Mouse (Mus musculus) lung, embryonic 14.5 days (tissue): ENCODE results near the gene Hsp90ab1. TPM values are rescaled to one million over a fixed set of nuclear protein-coding genes. Genes with fewer than 3 reads are reported as not detected.

Source experiments
- ATAC-seq: fragments of 200-750 bp; cut with Nextera tagmentation; 2 replicates; pipeline ENCODE4 v1.8.0; 2017; ENCODE audit warnings: mild to moderate bottlenecking, moderate TSS enrichment, moderate library complexity; ENCODE audit not compliant: insufficient read depth
- DNase-seq: peaks from one replicate; pipeline ENCODE4 v3.0.0-alpha.2; 2015
- H3K27ac ChIP-seq: fragments of 300-500 bp; sonication (generic); 2 replicates; pipeline ENCODE4 v1.5.1; 2014; ENCODE audit warnings: low read depth, mild to moderate bottlenecking, moderate library complexity
- H3K27me3 ChIP-seq: fragments of 300-500 bp; sonication (generic); 2 replicates; pipeline ENCODE4 v1.6.1; 2014; ENCODE audit warnings: low read length, control low read depth; ENCODE audit not compliant: insufficient read depth
- H3K36me3 ChIP-seq: fragments of 300-500 bp; sonication (generic); 2 replicates; pipeline ENCODE4 v1.6.1; 2014; ENCODE audit warnings: control low read depth; ENCODE audit not compliant: insufficient read depth
- H3K4me1 ChIP-seq: fragments of 300-500 bp; sonication (generic); 2 replicates; pipeline ENCODE4 v1.6.1; 2014; ENCODE audit warnings: antibody characterized with exemption, control low read depth; ENCODE audit not compliant: insufficient read depth
- H3K4me2 ChIP-seq: fragments of 300-500 bp; sonication (generic); 2 replicates; pipeline ENCODE4 v1.6.1; 2014; ENCODE audit warnings: mild to moderate bottlenecking
- H3K4me3 ChIP-seq: fragments of 300-500 bp; sonication (generic); 2 replicates; pipeline ENCODE4 v1.5.1; 2014; ENCODE audit warnings: low read depth, low read length
- H3K9ac ChIP-seq: fragments of 300-500 bp; sonication (generic); 2 replicates; pipeline ENCODE4 v1.6.1; 2014
- H3K9me3 ChIP-seq: fragments of 300-500 bp; sonication (generic); 2 replicates; pipeline ENCODE4 v1.6.1; 2016; ENCODE audit warnings: low read depth, low read length, control low read depth
- CTCF ChIP-seq: IDR thresholded peaks from 2 replicates; pipeline ENCODE4 v1.5.1; 2016; ENCODE audit warnings: antibody characterized with exemption, low read depth
- WGBS: fragments of 180-500 bp; shearing (Covaris S2); extraction: QIAGEN DNeasy Blood & Tissue Kit; methylation state at CpG from one replicate; pipeline ENCODE4 v1.1.7; 2014; 5-methylcytosine and 5-hydroxymethylcytosine counted together
- polyA plus RNA-seq: library from polyadenylated mRNA; unstranded; fragments of >200 nt; fragmentation: Nextera tagmentation; extraction: Ambion mirVana; gene quantifications from 2 replicates; pipeline ENCODE4 v1.2.1, GENCODE M21; 2014

Hsp90ab1 gene
- polyA plus RNA-seq, 1 experiment from 2014 or later = 1,564 TPM

DNA sequence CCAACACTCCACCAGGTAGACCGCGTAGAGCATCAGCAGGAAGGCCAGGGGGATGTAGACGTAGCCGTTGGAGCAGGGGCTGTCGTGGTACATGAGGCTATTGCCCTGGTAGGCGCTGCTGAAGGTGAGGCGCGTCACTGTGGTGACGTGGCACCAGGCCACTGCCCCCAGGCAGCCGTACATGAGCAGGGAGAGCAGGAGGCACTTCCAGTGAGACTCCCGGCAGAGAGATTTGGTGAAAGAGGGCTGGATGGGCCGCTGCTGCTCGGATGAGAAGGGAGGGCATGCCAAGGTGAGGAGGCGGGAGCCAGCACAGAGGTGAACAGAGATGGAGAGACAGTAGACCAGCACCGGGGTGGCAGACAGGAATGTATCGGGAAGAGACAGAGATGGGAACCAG, 26.1 kb downstream of the Hsp90ab1 start:
- no peak overlapping the region for H3K9ac ChIP-seq
- 0 out of 2 replicates have a peak, but pooled peaks cover 3% of the 10 kb centered on the region for H3K36me3 ChIP-seq
- no peak overlapping the region for H3K27ac ChIP-seq
- H3K4me3 ChIP-seq = no peak overlapping the region
- 68% methylated on average over 16 of the region's 16 CpGs for WGBS
- peaks cover 80% of the 10 kb centered on the region for H3K27me3 ChIP-seq
- ATAC-seq (no peak), DNase-seq (no peak)
- H3K9me3 ChIP-seq = no peaks in the 10 kb centered on the region
- no peak overlapping the region for H3K4me2 ChIP-seq
- peaks cover 10% of the 10 kb centered on the region; the same call in 1 of the 2 replicates for H3K4me1 ChIP-seq
- no peak for TF ChIP-seq CTCF

DNA sequence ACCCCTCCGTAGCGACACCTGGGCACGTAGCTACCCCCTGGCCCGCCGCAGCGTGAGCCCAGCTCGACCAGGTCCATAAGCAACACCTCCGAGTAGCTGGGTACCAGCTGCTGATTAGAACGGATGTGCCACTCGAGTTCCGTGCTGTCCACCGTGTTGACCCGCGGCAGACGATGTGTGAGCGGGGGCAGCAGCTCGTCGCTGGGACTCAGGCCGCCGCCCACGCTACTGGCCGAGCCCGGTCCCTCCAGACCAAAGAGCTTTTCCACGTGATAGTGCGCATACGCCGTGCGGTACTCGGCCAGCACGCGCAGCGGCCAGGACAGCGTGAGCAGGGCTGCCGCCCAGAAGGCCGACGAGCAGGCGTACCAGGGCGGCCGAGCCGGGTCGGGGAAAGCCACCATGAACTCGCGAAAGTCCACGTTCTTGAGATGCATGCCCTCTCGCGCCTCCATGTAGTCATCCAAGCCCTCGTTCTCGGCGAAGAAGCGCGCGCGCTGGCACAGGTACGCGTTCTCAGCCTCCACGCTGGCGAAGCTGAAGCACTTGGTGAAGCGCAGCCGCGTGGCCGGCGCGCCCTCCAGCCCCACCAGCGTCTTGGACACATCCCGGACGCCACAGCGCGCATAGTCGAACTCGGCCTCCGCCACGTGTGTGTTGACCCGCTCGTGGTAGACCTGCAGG, 27.7 kb downstream of the Hsp90ab1 start:
- WGBS = 5% methylated on average over 74 of the region's 74 CpGs
- peaks cover 81% of the 10 kb centered on the region for H3K27me3 ChIP-seq

DNA sequence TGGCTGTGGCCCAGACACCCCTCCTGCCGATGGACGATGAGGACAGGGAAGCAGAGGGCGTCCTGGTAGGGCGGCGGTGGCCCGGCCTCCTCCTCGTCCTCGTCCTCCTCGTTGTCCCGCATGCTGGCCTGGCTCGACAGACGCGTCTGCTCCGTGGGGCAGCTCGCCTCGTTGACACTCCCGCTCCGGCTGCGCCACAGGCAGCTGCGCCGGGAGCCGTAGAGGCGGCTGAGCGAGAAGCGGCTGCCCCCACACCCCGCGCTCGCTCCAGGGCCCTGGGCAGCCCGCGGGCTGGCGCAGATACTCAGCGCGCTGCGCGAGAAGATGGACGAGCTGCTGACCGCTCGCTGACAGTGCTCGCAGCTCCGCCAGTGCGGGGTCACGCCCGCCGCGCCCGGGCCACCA, 28.2 kb downstream of the Hsp90ab1 start:
- WGBS = 1% methylated on average over 46 of the region's 46 CpGs
- H3K27me3 ChIP-seq = peaks cover 80% of the 10 kb centered on the region
- DNase-seq (peak; percentile 54), ATAC-seq (no peak)
- no peak overlapping the region for H3K9ac ChIP-seq
- 0 out of 2 replicates have a peak, but pooled peaks cover 3% of the 10 kb centered on the region for H3K36me3 ChIP-seq
- no peaks in the 10 kb centered on the region for H3K9me3 ChIP-seq
- peak overlapping the region; percentile 30 for H3K4me3 ChIP-seq
- peaks cover 10% of the 10 kb centered on the region; the same call in 1 of the 2 replicates for H3K4me1 ChIP-seq
- peak overlapping the region; percentile 56 for H3K4me2 ChIP-seq
- no peak overlapping the region for H3K27ac ChIP-seq
- no peak for TF ChIP-seq CTCF

More for the DNA sequence above, 27.7 kb downstream of the Hsp90ab1 start:
- Histone ChIP-seq H3K4me2 (peak overlapping the region; percentile 56), H3K9ac (no peak overlapping the region), H3K4me3 (peak overlapping the region; percentile 30), H3K4me1 (peaks cover 10% of the 10 kb centered on the region; the same call in 1 of the 2 replicates), H3K27ac (no peak overlapping the region), H3K9me3 (no peaks in the 10 kb centered on the region), H3K36me3 (0 out of 2 replicates have a peak, but pooled peaks cover 3% of the 10 kb centered on the region)
- peak; percentile 46 for DNase-seq
- ATAC-seq = 0 out of 2 replicates have a peak, but pooled peaks have one; percentile 26
- no peak for TF ChIP-seq CTCF

DNA sequence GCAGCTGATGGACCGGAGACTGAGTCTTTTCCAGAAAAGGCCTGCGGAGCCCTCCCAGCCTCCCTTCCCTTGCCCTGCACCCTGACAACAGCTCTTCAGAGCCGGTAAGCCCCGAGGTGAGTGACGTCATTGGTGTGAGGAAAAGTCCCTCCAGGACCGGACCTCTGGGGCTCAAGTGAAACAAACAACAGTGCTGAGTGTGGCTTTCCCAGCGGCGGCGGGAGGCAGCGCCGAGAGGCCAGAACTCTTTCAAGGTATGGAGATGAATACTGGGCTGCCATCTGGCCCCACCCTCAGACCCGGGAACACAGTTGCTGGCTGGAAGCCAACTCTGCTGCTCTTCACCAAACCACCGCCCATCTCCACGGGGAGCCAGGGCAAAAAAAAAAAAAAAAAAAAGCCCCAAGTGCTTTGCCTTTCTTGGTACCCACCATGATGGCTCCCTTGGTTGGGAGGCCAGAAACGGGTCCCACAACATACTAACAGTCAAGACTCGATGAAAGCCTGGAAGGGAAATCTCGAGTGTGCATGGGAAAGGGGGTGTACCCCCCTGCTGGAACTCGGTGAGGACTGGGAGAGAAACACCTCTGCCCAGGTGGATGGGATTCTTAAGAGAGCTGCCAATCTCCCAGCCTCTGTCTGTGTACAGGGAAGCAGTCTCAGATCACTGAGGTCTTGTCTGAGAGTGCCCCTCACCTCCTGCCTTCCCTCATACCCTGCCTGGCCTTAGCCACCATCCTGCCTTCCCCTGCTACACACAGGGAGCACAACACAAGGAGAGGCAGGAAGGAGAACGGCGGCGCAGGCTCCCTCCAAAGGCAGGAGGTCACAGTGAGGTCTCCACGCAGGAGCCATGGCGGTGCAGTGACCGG, 28.8 kb downstream of the Hsp90ab1 start:
- Histone ChIP-seq H3K27me3 (peaks cover 83% of the 10 kb centered on the region), H3K4me3 (peak overlapping the region; percentile 30), H3K27ac (no peak overlapping the region), H3K9ac (no peak overlapping the region), H3K4me2 (peak overlapping the region; percentile 56), H3K9me3 (no peaks in the 10 kb centered on the region), H3K4me1 (peaks cover 10% of the 10 kb centered on the region; the same call in 1 of the 2 replicates), H3K36me3 (0 out of 2 replicates have a peak, but pooled peaks cover 3% of the 10 kb centered on the region)
- no peak for TF ChIP-seq CTCF
- 10% methylated on average over 24 of the region's 24 CpGs for WGBS
- peak; percentile 38 for DNase-seq
- no peak for ATAC-seq

DNA sequence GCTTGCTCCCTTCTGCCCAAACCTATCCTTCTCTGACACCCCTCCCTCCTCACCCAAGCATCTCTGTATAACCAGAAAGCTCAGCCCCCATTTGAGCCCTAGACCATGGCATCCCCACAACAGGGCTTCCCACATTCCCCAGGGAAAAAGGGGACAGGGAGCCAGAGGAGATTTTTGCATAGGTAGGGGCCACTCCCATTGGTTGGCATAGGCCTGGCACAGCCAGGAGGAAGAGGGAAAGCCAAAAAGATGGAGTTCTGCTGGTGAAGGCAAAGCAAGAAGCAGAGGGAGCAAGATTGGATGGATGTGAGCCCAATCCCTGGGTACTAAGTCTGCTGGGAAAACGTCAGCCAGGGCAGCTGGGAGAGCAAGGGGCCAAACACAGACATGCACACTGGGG, 30.0 kb downstream of the Hsp90ab1 start:
- TF ChIP-seq CTCF = no peak
- Histone ChIP-seq H3K27me3 (peaks cover 78% of the 10 kb centered on the region), H3K4me2 (no peak overlapping the region), H3K27ac (no peak overlapping the region), H3K36me3 (0 out of 2 replicates have a peak, but pooled peaks cover 3% of the 10 kb centered on the region), H3K4me3 (no peak overlapping the region), H3K9me3 (no peaks in the 10 kb centered on the region), H3K4me1 (peaks cover 10% of the 10 kb centered on the region; the same call in 1 of the 2 replicates), H3K9ac (no peak overlapping the region)
- DNase-seq (no peak), ATAC-seq (no peak)
- 35% methylated on average over 1 of the region's 1 CpGs for WGBS

DNA sequence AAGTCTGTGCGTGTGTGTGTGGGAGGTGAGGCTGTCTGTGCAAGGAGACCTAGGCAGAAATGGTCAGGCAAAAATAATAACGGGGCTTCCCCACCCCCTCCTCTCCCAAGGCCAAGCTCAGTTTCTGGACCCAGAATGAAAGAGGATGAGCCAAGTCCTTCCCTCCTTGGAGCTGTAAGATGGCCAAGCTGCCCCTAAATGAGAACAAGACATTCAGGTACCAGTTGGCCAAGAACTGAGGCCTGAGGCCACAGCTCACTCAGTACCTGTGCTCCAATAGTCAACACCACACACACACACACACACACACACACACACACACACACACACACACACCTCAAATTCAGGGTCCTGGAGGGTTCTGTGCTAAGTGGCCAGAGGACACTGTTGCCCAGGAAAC, 30.4 kb downstream of the Hsp90ab1 start:
- WGBS = 76% methylated on average over 2 of the region's 2 CpGs
- no peaks in the 10 kb centered on the region for H3K9me3 ChIP-seq
- H3K36me3 ChIP-seq = 0 out of 2 replicates have a peak, but pooled peaks cover 3% of the 10 kb centered on the region
- ATAC-seq (no peak), DNase-seq (no peak)
- no peak overlapping the region for H3K9ac ChIP-seq
- peaks cover 77% of the 10 kb centered on the region for H3K27me3 ChIP-seq
- no peak for TF ChIP-seq CTCF
- H3K4me2 ChIP-seq = no peak overlapping the region
- peaks cover 10% of the 10 kb centered on the region; the same call in 1 of the 2 replicates for H3K4me1 ChIP-seq
- H3K4me3 ChIP-seq = no peak overlapping the region
- no peak overlapping the region for H3K27ac ChIP-seq
